Mouse (Mus musculus): Measurements from ENCODE around the gene Ntf3. TPM values are rescaled to one million over a fixed set of nuclear protein-coding genes. Genes with fewer than 3 reads are reported as not detected.

Gene Ntf3
- polyA plus RNA-seq, 1 experiment from 2014 or later, result 12.8 TPM

DNA sequence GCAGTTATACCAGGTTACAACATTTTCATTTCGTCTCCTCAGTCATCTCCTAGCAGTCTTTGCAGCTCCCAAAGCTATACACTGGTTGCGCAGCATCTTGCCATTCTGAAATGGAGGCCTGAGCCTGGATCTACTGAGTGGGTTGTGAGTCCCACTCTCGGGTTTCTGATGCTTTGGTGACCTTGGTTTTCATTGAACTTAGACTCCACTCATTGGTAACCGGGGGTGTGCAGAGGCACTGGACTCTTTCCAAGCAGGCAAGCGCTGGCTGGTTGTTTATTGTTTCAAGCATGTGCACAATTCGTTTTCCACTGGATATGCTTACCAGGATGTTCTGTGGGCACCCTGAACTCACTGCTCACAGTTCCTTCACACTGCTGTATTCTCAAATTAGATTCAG, 71.7 kb downstream of the Ntf3 start:
- Histone ChIP-seq H3K27me3 (ENCODE audit: insufficient read depth, poor library complexity, severe bottlenecking) (no peaks in the 10 kb centered on the region), H3K9me3 (no peaks in the 10 kb centered on the region), H3K27ac (peak overlapping the region; percentile 80; the same call in 1 of the 2 replicates), H3K4me1 (peaks cover 33% of the 10 kb centered on the region), H3K4me3 (no peak overlapping the region), H3K36me3 (peaks cover 3% of the 10 kb centered on the region; the same call in 1 of the 2 replicates)
- no peak for DNase-seq (ENCODE audit: low spot score)
- WGBS, result 83% methylated on average over 6 of the region's 6 CpGs

GRCm38 (mm10) chr6:126092026-126092425, 74.7 kb downstream of the Ntf3 start:
- DNase-seq (ENCODE audit: low spot score), result no peak

DNA sequence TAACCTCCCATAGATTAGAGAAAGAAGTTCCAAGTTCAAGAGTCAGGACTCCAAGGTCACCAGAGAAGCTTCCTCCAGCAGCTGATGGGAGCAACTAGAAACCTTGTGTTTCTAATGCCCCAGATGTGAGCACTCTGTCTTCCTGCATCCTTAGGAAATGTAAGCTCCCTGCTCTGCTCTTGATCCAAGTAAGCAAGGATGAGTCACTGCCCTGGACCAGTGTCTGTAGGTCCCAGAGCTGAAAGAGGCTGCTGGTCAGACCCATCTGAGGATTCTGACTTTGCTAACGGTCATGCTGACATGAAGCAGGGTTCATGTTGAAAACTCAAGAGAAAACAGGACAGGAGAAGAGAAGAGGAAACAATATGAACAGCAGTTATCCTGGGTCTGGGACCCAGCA, 76.6 kb downstream of the Ntf3 start:
- WGBS, result 69% methylated on average over 1 of the region's 1 CpGs
- DNase-seq (ENCODE audit: low spot score), result peak; percentile 41
- Histone ChIP-seq H3K27ac (no peak overlapping the region), H3K4me1 (peaks cover 14% of the 10 kb centered on the region; the same call in 1 of the 2 replicates), H3K4me3 (no peak overlapping the region), H3K36me3 (no peaks in the 10 kb centered on the region), H3K27me3 (ENCODE audit: insufficient read depth, poor library complexity, severe bottlenecking) (no peaks in the 10 kb centered on the region), H3K9me3 (no peaks in the 10 kb centered on the region)

More at GRCm38 (mm10) chr6:126092026-126092425, 74.7 kb downstream of the Ntf3 start:
- 53% methylated on average over 5 of the region's 5 CpGs for WGBS
- no peak overlapping the region for H3K4me3 ChIP-seq
- H3K4me1 ChIP-seq, result peaks cover 27% of the 10 kb centered on the region
- no peaks in the 10 kb centered on the region for H3K36me3 ChIP-seq
- no peak overlapping the region for H3K27ac ChIP-seq
- H3K9me3 ChIP-seq, result no peaks in the 10 kb centered on the region
- H3K27me3 ChIP-seq (ENCODE audit: insufficient read depth, poor library complexity, severe bottlenecking), result no peaks in the 10 kb centered on the region

- peak; percentile 67 for DNase-seq (ENCODE audit: low spot score)
- H3K27me3 ChIP-seq (ENCODE audit: insufficient read depth, poor library complexity, severe bottlenecking), result no peaks in the 10 kb centered on the region
- no peaks in the 10 kb centered on the region for H3K9me3 ChIP-seq
- H3K36me3 ChIP-seq, result no peaks in the 10 kb centered on the region
- 89% methylated on average over 12 of the region's 12 CpGs for WGBS
- no peak overlapping the region for H3K4me3 ChIP-seq
- H3K4me1 ChIP-seq, result 0 out of 2 replicates have a peak, but pooled peaks cover 6% of the 10 kb centered on the region
- H3K27ac ChIP-seq, result no peak overlapping the region
Measured at GRCm38 (mm10) chr6:126088489-126089265, 78.0 kb downstream of the Ntf3 start.

DNA sequence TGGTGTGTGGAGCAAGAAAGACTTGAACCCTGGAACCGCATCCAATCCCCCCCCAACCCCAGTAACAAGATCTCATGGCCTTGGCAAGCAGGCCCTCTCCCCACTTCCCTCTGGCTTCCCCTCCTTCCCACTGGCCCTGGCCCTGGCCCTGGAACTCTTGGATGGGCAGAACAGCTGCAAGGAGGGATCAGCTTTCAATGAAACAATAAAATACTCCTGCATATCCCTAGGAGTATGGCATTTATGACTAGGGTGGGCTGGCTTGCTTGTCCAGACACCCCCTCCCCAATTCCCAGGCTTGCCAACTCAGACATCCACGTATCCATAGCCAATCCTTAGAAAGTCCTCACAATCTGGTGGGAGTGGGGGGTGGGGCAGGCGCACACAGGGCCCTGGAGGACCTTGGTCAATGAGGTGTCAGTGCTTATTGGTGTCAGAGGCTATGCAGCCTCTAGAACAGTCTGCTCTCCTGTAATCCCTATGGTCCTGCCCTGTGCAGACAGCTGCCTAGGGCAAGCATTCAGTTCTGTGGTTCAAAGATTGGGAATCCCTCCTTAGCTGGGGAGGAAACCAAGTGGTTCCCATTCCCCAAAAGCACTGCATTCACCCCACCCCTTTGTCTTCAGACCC, 80.3 kb downstream of the Ntf3 start:
- Histone ChIP-seq H3K27me3 (ENCODE audit: insufficient read depth, poor library complexity, severe bottlenecking) (no peaks in the 10 kb centered on the region), H3K27ac (no peak overlapping the region)
- WGBS, result 72% methylated on average over 3 of the region's 3 CpGs

GRCm38 (mm10) chr6:126080531-126080930, 86.2 kb downstream of the Ntf3 start:
- no peak for DNase-seq (ENCODE audit: low spot score)
- H3K27me3 ChIP-seq (ENCODE audit: insufficient read depth, poor library complexity, severe bottlenecking), result no peaks in the 10 kb centered on the region
- WGBS, result 82% methylated on average over 3 of the region's 3 CpGs

More for the DNA sequence above, 80.3 kb downstream of the Ntf3 start:
- DNase-seq (ENCODE audit: low spot score), result peak; percentile 70
- H3K36me3 ChIP-seq, result no peaks in the 10 kb centered on the region
- 0 out of 2 replicates have a peak, but pooled peaks cover 6% of the 10 kb centered on the region for H3K4me1 ChIP-seq
- H3K4me3 ChIP-seq, result no peak overlapping the region
- no peaks in the 10 kb centered on the region for H3K9me3 ChIP-seq

GRCm38 (mm10) chr6:126057706-126058105, 109.0 kb downstream of the Ntf3 start:
- Histone ChIP-seq H3K4me1 (no peaks in the 10 kb centered on the region), H3K9me3 (no peaks in the 10 kb centered on the region), H3K27me3 (ENCODE audit: insufficient read depth, poor library complexity, severe bottlenecking) (peaks cover 3% of the 10 kb centered on the region; the same call in 1 of the 2 replicates), H3K4me3 (no peak overlapping the region), H3K36me3 (no peaks in the 10 kb centered on the region), H3K27ac (no peak overlapping the region)
- WGBS, result 66% methylated on average over 3 of the region's 3 CpGs
- DNase-seq (ENCODE audit: low spot score), result no peak

More at GRCm38 (mm10) chr6:126080531-126080930, 86.2 kb downstream of the Ntf3 start:
- Histone ChIP-seq H3K36me3 (no peaks in the 10 kb centered on the region), H3K4me1 (no peaks in the 10 kb centered on the region), H3K4me3 (no peak overlapping the region), H3K27ac (no peak overlapping the region), H3K9me3 (no peaks in the 10 kb centered on the region)

- H3K4me3 ChIP-seq, result no peak overlapping the region
- WGBS, result 66% methylated on average over 5 of the region's 5 CpGs
- no peaks in the 10 kb centered on the region for H3K4me1 ChIP-seq
- peaks cover 3% of the 10 kb centered on the region; the same call in 1 of the 2 replicates for H3K27me3 ChIP-seq (ENCODE audit: insufficient read depth, poor library complexity, severe bottlenecking)
- H3K27ac ChIP-seq, result no peak overlapping the region
- no peaks in the 10 kb centered on the region for H3K9me3 ChIP-seq
- H3K36me3 ChIP-seq, result no peaks in the 10 kb centered on the region
- DNase-seq (ENCODE audit: low spot score), result peak; percentile 54
Measured at GRCm38 (mm10) chr6:126053136-126053535, 113.6 kb downstream of the Ntf3 start.
